Mouse (Mus musculus): ENCODE results near the gene B3gnt4. TPM values are rescaled to one million over a fixed set of nuclear protein-coding genes. Genes with fewer than 3 reads are reported as not detected.

B3gnt4 gene
- total and polyA plus RNA-seq, 2 experiments: not detected

GRCm38 (mm10) chr5:123522166-123522565 lies 11.9 kb downstream of the B3gnt4 start:
- DNase-seq (ENCODE audit: extremely low read depth, low read depth, low spot score): no peak
- Histone ChIP-seq H3K27ac (replicated peaks; ENCODE audit: insufficient read depth, low read depth, low read length) (no peak overlapping the region), H3K79me2 (ENCODE audit: control insufficient read depth, insufficient read depth, low read length) (peaks cover 4% of the 10 kb centered on the region; the same call in 1 of the 2 replicates), H3K4me1 (ENCODE audit: control insufficient read depth, insufficient read depth, low read length) (peaks cover 4% of the 10 kb centered on the region; the same call in 1 of the 2 replicates), H3K27me3 (ENCODE audit: control insufficient read depth, insufficient read depth, low read length) (no peaks in the 10 kb centered on the region), H3K4me3 (ENCODE audit: insufficient read depth, low read depth, low read length) (no peak overlapping the region), H3K36me3 (ENCODE audit: control insufficient read depth, insufficient read depth, low read length) (peaks cover 14% of the 10 kb centered on the region), H3K9ac (ENCODE audit: low read depth, low read length) (no peak overlapping the region)
- 94% methylated on average over 1 of the region's 1 CpGs for WGBS
- no peak for TF ChIP-seq POLR2A (IDR thresholded peaks at IDR 0.05; ENCODE audit: extremely low read depth, insufficient read depth, low read length)
- TF ChIP-seq CTCF (IDR thresholded peaks at IDR 0.05; ENCODE audit: low read depth, low read length): no peak

GRCm38 (mm10) chr5:123523692-123524392 lies 13.6 kb downstream of the B3gnt4 start, which contains the start of gene Diablo:
Gene Diablo, minus strand, starts transcription at chr5:123524176.
- WGBS: under 1% methylated on average over 82 of the region's 82 CpGs
- peak within 1 kb of the TSS; percentile 90 for H3K9ac ChIP-seq (ENCODE audit: low read depth, low read length)
- no peak within 1 kb of the TSS; the same call in 1 of the 2 replicates for H3K27ac ChIP-seq (replicated peaks; ENCODE audit: insufficient read depth, low read depth, low read length)
- H3K79me2 ChIP-seq (ENCODE audit: control insufficient read depth, insufficient read depth, low read length): peaks cover 4% of the 10 kb centered on the region; the same call in 1 of the 2 replicates
- DNase-seq (ENCODE audit: extremely low read depth, low read depth, low spot score): peak; percentile 84
- no peak for TF ChIP-seq CTCF (IDR thresholded peaks at IDR 0.05; ENCODE audit: low read depth, low read length)
- TF ChIP-seq POLR2A (IDR thresholded peaks at IDR 0.05; ENCODE audit: extremely low read depth, insufficient read depth, low read length): peak; percentile 87
- H3K36me3 ChIP-seq (ENCODE audit: control insufficient read depth, insufficient read depth, low read length): peaks cover 7% of the 10 kb centered on the region; the same call in 1 of the 2 replicates
- H3K4me1 ChIP-seq (ENCODE audit: control insufficient read depth, insufficient read depth, low read length): peaks cover 4% of the 10 kb centered on the region; the same call in 1 of the 2 replicates
- peak within 1 kb of the TSS; percentile 76 for H3K4me3 ChIP-seq (ENCODE audit: insufficient read depth, low read depth, low read length)
- H3K27me3 ChIP-seq (ENCODE audit: control insufficient read depth, insufficient read depth, low read length): no peaks in the 10 kb centered on the region

- H3K4me3 ChIP-seq (ENCODE audit: insufficient read depth, low read depth, low read length): peak overlapping the region; percentile 76
- peaks cover 4% of the 10 kb centered on the region; the same call in 1 of the 2 replicates for H3K79me2 ChIP-seq (ENCODE audit: control insufficient read depth, insufficient read depth, low read length)
- DNase-seq (ENCODE audit: extremely low read depth, low read depth, low spot score): no peak
- H3K27me3 ChIP-seq (ENCODE audit: control insufficient read depth, insufficient read depth, low read length): no peaks in the 10 kb centered on the region
- TF ChIP-seq CTCF (IDR thresholded peaks at IDR 0.05; ENCODE audit: low read depth, low read length) (no peak), POLR2A (IDR thresholded peaks at IDR 0.05; ENCODE audit: extremely low read depth, insufficient read depth, low read length) (no peak)
- H3K27ac ChIP-seq (replicated peaks; ENCODE audit: insufficient read depth, low read depth, low read length): no peak overlapping the region
- peaks cover 11% of the 10 kb centered on the region; the same call in 1 of the 2 replicates for H3K36me3 ChIP-seq (ENCODE audit: control insufficient read depth, insufficient read depth, low read length)
- WGBS: 2% methylated on average over 27 of the region's 27 CpGs
- H3K4me1 ChIP-seq (ENCODE audit: control insufficient read depth, insufficient read depth, low read length): peaks cover 4% of the 10 kb centered on the region; the same call in 1 of the 2 replicates
- H3K9ac ChIP-seq (ENCODE audit: low read depth, low read length): peak overlapping the region; percentile 59
Measured at GRCm38 (mm10) chr5:123524393-123524750, 14.1 kb downstream of the B3gnt4 start.

- 87% methylated on average over 7 of the region's 7 CpGs for WGBS
- Histone ChIP-seq H3K4me1 (ENCODE audit: control insufficient read depth, insufficient read depth, low read length) (peaks cover 4% of the 10 kb centered on the region; the same call in 1 of the 2 replicates), H3K27me3 (ENCODE audit: control insufficient read depth, insufficient read depth, low read length) (no peaks in the 10 kb centered on the region), H3K9ac (ENCODE audit: low read depth, low read length) (no peak within 1 kb of the TSS), H3K36me3 (ENCODE audit: control insufficient read depth, insufficient read depth, low read length) (peaks cover 13% of the 10 kb centered on the region; the same call in 1 of the 2 replicates), H3K27ac (replicated peaks; ENCODE audit: insufficient read depth, low read depth, low read length) (no peak within 1 kb of the TSS), H3K4me3 (ENCODE audit: insufficient read depth, low read depth, low read length) (peak within 1 kb of the TSS; percentile 76), H3K79me2 (ENCODE audit: control insufficient read depth, insufficient read depth, low read length) (peaks cover 4% of the 10 kb centered on the region; the same call in 1 of the 2 replicates)
- TF ChIP-seq POLR2A (IDR thresholded peaks at IDR 0.05; ENCODE audit: extremely low read depth, insufficient read depth, low read length): no peak
- TF ChIP-seq CTCF (IDR thresholded peaks at IDR 0.05; ENCODE audit: low read depth, low read length): no peak
- DNase-seq (ENCODE audit: extremely low read depth, low read depth, low spot score): no peak
Measured at GRCm38 (mm10) chr5:123525281-123525680, 15.0 kb downstream of the B3gnt4 start, which contains the start of gene Gm49027. Gene Gm49027, minus strand, starts transcription at chr5:123525488.

GRCm38 (mm10) chr5:123525916-123526495 lies 15.7 kb downstream of the B3gnt4 start:
- TF ChIP-seq CTCF (IDR thresholded peaks at IDR 0.05; ENCODE audit: low read depth, low read length): no peak
- no peak for TF ChIP-seq POLR2A (IDR thresholded peaks at IDR 0.05; ENCODE audit: extremely low read depth, insufficient read depth, low read length)
- Histone ChIP-seq H3K79me2 (ENCODE audit: control insufficient read depth, insufficient read depth, low read length) (peaks cover 4% of the 10 kb centered on the region; the same call in 1 of the 2 replicates), H3K27me3 (ENCODE audit: control insufficient read depth, insufficient read depth, low read length) (no peaks in the 10 kb centered on the region), H3K4me3 (ENCODE audit: insufficient read depth, low read depth, low read length) (no peak overlapping the region), H3K4me1 (ENCODE audit: control insufficient read depth, insufficient read depth, low read length) (peaks cover 4% of the 10 kb centered on the region; the same call in 1 of the 2 replicates), H3K9ac (ENCODE audit: low read depth, low read length) (no peak overlapping the region), H3K27ac (replicated peaks; ENCODE audit: insufficient read depth, low read depth, low read length) (no peak overlapping the region), H3K36me3 (ENCODE audit: control insufficient read depth, insufficient read depth, low read length) (peaks cover 20% of the 10 kb centered on the region; the same call in 1 of the 2 replicates)
- no peak for DNase-seq (ENCODE audit: extremely low read depth, low read depth, low spot score)
- WGBS: 91% methylated on average over 9 of the region's 9 CpGs

Measured in liver, adult 2 months (tissue).